Mouse (Mus musculus) hindlimb bud, embryonic 11.5 days (tissue): ENCODE measurements around the gene BC005561.
"Not testable (repeated sequence)": the region's sequence is repeated elsewhere in the genome, so short reads cannot be mapped to it uniquely, and the experiment has no call there.

Experiments
- DNase-seq: peaks from one replicate; pipeline ENCODE4 v3.0.0-alpha.2; 2012; ENCODE audit warnings: low read depth, low spot score; ENCODE audit errors: extremely low spot score

The BC005561 gene

DNA sequence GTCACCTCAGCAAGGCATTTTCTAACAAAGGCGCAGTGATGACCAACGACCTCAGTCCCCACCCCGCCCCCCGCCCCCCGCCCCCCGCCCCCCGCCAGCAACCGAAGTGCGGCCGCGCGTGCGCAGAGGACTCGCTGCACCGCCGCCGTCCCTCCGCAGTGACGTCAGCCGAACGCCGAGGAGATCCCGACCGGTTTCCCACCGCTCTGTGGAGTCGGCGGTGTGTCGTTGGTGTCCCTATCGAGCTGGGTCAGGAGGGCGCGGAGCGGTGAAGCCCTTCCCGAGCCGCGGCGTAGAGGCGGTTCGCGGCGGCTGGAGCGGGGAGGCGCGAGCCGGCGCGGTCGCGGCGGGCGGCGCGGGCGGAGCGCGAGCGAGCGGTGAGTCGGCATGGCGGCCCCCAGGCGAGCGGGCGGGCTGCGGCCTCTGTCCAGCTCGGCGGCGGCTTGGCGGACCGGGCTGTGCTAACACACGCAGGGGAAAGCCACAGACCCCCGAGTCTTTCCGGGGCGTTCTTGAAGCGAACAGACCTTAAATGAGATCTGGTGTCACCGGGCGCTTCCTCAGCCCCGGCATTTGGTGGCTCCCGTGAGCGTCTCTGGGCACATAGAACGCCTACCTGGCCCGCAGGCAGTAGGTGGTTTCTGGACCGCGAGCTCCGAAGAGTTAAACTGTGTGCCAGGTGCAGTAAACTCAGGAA, at the start of gene BC005561:
Gene BC005561, plus strand, starts transcription at position 158 of the 697 bp plus-strand sequence.
- DNase-seq: peak; percentile 37

DNA sequence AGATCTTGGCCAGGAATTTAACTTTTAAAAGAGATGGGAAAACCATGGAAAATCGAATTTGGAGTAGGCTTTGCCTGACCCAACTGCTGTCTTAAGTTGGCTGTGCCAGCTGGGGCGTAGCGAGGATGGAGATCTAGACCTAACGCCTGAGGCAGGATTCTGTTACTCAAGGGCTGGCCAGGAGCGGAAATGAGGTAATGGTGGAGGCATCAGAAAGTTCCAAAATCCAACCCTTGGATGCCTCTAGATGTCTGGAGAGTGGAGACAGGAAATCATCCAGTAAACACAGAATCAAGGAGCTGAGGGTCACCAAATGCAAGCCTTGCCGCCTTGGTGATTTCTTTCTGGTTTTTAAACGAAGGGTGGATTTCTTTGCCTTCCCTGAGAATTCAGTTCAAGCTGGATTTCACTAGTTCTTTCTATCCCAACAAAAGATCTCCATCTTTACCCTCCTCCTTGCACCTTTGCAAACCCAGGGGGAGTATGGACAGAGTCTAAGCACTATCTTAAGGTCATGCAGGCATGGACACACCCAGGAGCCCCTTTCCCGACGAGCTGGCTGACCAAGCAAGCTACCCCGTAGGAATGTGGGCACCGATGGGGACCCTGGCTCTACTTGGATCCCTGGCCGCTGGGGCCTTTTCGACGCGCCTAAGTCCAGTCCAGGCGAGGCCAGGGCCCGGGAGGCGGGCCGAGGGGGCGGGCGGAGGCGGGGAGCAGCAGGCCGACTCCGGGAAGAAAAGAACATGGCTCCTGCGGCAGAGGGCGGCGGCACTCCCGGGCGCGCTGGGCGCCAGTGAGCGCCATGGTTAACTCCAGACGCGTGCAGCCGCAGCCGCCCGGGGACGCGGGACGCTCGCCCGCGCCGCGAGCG, 49.1 kb upstream of the BC005561 start, which contains the start of gene Pkd2:
Gene Pkd2, plus strand, starts transcription at position 619 of the 874 bp plus-strand sequence.
- DNase-seq: no peak

DNA sequence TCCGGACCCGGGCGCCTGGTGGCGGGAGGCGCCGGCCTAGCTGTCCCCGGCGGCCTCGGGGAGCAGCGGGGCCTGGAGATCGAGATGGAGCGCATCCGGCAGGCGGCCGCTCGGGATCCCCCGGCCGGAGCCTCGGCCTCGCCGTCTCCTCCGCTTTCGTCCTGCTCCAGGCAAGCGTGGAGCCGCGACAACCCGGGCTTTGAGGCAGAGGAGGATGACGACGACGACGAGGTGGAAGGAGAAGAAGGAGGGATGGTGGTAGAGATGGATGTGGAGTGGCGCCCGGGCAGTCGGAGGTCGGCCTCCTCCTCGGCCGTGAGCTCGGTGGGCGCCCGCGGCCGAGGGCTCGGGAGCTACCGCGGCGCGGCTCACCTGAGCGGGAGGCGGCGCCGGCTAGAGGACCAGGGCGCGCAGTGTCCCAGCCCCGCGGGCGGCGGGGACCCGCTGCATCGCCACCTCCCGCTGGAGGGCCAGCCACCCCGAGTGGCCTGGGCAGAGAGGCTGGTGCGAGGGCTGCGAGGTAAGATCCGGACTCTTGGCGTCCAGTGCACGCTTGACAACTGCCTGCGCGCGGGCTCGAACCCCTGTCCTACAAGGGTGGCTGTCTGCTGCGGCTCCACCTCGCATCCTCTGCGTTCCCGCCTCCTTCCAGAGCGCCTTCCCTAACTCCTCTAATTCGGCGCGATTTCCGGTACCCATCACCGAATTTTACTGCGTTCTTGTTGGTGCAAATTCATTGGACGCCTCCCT, 48.3 kb upstream of the BC005561 start:
- no peak for DNase-seq

DNA sequence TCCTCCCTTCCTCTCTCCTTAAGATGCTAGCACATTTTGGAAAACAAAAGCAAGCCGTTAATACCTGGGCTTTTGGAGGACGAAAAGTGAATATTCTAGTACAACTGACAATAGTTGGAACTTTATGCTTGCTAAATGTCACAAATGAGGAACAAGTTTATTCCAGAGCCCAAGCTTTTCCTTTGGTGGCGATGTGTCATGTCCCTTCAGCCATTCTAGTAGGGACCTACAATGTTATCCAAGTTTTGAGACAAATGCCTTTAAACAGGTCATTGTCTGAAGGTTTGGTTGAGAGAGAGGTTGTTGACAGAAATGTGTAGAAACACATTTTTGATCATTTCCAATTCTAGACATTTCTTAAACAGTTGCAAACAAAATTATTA, 47.7 kb upstream of the BC005561 start:
- DNase-seq: no peak

DNA sequence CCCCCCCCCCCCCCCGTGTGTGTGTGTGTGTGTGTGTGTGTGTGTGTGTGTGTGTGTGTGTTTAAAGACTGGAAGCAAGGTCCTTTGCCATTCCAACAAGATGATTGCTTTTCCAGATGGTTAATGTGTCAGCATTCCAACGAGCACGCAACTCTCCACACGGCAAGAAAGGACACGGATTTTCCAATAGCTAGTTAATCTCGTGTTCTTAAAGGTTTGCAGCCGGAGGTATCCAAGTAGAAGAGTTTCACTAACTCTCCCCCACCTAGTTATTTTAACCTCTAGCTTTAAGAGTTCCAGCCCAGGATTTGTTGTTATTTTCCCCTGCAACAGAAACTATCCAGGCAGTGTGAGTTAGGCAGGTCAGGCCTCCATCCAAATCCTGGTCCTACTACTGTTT, 47.3 kb upstream of the BC005561 start:
- DNase-seq: no peak

DNA sequence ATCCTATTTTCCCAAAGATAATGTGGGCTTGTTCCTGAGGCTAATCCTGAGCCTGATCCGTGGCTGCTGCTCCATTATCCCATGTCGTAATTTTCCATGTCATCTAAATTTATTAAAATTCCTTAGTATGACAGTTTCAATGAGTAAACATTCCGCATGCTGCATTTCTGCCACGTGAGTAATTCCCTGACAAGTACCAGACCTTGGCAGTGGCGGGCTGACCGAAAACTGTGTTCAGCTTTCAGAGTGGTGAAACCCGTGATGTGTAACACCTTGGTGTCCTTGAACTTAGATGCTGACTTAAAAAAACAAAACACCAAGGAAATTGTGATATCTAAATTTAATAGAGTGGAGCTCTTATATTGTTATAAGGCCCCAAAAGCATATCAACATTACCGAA, 42.9 kb upstream of the BC005561 start:
- DNase-seq: no peak

DNA sequence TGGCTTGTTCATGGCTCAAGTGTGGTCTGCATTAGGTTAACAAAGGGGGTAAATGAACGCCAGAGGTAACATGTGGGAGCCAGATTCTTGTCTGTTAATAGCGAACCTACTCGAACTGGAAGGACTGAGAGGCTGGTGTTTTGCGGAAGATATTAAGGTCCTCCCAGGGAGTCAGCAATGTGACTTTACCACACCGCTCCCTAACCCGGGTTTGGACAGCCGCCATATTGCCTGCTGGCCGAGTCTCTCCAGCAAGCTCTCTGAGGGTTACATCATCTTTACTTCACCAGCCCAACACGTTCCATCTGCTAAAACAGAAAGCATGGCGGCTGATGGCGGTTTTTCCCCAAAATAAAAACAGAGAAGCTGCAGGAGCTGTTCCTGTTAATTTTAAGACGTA, 42.4 kb upstream of the BC005561 start:
- DNase-seq: no peak

DNA sequence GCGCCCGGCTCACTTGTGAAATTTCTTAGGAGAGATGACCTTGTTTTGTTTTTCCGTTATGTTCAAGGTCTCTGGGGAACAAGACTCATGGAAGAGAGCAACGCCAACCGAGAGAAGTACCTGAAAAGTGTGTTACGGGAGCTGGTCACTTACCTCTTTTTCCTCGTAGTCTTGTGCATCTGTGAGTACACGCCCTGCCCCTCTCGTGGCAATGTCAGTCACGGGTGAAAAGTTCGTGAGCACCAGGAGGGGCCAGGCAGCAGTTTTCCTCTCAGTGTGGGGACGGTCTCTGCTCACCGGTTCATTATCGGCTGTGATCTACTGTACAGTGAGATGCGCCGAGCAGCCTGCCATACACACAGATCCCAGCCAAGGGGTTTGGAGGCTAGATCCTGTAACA, 41.3 kb upstream of the BC005561 start:
- no peak for DNase-seq

DNA sequence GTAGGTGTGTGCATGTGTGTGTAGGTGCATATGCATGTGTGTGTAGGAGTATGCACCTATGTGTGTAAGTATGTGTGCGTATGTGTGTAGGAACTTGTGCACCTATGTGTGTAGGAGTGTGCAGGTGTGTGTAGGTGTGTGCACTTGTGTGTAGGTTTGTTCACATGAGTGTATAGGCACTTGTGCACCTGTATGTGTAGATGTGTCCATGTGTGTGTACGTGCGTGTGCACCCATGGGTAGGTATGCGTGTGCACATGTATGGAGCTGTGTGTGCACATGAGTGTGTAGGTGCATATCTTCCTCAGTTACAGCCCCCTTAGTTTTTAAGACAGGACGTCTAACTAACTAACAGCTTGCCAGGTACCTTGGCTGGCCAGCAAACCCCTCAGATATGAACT, 39.6 kb upstream of the BC005561 start:
- no peak for DNase-seq

DNA sequence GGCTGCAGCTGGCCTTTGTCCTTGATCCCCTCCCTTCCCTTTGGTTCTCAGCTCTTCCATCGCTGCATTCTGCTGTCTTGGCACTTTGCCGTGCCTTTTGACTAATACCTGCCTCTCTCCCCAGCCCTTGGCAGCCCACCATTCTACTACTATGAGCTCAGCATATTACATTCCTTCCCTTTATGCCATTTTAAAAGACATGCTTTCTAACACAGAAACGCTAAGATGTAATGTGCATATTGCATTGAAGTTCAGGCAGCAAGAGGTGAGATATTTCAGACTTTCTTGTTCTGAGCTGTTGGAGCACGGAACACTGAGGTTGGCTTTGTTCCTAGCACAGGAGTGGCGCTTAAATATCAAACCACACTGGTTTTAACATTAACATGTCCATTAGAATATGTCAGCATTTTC, 37.2 kb upstream of the BC005561 start:
- DNase-seq: no peak

DNA sequence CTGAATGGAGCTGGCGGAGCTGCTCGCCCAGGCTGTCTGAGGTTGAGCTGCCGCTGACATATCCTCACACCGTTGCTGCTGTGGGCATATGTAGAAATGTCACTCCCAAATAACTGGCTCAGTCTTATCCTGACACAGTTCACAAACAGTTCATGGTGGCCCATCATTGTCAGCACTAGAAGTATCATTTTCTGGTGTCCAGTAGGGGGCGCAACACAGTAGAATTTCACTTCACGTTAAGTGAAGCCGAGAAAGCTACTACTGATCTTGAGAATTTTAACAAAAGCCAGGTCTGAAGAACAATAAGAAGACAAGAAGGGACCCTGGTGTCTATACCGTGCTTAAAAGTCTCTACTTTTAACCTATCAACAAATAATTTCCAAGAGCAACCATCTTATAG, 35.8 kb upstream of the BC005561 start:
- DNase-seq: no peak

DNA sequence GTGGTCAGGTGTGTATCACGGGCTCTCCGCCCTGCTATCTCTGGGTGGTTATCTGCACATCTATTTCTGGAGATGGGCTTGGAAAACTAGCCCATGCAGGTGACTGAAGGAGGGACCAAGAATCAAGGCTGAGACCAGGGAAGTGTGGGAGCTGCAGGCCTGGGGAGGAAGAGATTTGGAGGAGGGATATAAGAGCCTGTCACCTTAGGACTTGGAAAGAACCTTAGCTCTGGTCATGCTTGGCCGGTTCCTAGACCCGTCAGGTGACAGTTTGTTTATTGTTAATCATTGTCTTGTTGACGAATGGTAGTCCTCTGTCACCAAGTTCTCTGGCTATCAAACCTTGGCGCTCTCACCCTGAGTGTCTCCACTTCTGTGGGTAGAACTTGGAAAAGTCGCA, 27.8 kb upstream of the BC005561 start:
- no peak for DNase-seq

DNA sequence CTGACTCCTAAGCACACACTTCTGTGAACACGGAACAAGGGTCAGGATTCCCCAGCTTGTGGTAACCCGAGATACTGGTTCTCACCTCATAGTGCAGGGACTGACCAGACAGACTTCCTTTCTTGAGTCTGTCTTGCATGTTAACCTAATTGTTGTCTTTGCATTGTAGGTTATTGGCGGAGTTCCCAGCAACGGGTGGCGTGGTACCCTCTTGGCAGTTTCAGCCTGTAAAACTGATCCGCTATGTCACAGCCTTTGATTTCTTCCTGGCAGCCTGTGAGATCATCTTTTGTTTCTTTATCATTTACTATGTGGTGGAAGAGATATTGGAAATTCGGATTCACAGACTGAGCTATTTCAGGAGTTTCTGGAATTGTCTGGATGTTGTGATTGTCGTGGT, 25.3 kb upstream of the BC005561 start:
- no peak for DNase-seq

DNA sequence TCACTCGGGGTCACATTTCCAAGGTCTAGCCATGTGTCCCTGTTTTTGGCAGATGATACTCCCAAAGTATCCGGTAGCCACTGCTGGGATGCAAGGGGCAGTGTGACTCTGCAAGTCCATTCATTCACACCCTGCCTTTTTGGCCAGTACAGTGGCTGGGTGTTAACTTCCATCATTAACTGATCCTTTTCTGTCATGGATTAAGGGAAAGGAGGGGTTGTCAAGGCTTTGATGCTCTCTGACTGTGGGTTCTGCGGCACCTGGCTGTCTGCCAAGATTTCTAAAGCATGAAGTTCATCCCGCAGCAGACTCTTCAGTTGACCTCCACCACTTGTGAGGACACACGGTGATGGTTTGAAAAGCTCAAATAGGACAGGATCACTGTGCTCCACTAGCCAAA, 16.6 kb upstream of the BC005561 start:
- no peak for DNase-seq

DNA sequence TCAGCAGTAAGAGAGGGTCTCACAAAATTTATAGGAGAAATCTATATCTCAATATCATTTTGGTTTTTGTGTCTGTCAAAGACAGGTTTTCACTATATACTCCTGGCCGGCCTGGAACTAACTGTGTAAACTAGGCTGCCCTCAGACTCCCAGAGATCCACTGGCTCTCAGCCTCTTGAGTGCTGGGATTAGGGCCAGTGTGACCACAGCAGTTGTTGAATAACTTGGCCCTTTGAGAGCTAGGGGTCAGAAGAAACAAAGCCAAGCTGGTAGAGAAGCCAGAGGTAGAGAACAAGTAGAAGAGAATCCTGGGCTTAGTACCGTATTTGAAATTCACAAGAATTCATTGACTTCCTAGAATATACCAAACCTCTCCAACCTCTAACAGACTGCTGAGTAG, 3.3 kb upstream of the BC005561 start:
- no peak for DNase-seq

DNA sequence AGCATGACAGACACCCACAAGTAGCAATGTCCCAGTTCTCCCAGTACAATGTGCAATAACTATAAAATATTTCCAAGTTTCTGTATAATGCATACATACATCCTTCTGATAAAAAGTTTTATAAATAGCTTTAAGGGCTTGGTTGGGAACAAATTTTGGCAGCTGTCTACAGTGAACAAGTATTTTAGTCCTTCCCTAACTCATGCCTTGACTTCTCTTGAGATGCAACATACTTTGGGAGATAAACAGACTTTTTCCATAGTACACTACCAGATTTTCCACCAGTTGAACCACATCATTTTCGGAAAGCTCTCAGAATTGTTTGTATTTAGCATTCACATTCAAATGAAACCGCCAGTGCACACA, 340 bp upstream of the BC005561 start:
- DNase-seq: no peak

DNA sequence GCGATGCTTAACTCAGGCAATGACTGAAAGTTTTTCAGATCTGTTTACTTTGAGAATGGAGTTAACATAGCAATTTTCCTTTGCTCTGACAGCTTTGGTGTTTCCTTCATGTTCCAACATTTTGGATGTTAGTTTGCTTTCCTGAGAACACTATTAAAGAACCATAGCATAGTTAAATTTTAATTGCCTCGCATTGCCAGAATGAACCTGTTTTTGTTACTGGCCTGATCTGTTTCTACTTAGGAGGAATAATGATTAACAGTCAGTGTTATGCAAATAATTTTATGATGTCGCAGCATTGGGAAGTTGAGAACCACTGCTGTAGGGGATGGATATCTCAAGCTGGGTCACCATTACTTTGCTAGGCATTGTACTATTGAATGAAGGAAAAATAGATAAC, 3.1 kb downstream of the BC005561 start:
- no peak for DNase-seq

DNA sequence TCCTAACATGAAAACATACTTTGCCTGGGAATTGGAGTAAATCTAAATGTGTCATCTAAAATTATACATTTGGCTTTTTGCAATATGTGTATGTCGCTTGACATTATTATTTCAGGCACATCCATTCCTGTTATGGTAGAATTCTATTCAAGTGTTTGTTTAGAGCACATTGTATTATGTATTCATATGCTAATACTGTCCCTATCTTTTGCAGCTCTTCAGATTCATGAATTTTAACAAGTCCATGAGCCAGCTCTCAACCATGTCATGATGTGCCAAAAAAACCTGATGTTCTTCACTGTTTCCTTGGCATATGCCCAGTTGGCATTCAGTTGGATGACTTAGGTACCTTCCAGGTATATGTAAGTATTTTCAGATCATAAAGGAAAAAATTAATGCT, 30.5 kb downstream of the BC005561 start:
- DNase-seq: no peak

DNA sequence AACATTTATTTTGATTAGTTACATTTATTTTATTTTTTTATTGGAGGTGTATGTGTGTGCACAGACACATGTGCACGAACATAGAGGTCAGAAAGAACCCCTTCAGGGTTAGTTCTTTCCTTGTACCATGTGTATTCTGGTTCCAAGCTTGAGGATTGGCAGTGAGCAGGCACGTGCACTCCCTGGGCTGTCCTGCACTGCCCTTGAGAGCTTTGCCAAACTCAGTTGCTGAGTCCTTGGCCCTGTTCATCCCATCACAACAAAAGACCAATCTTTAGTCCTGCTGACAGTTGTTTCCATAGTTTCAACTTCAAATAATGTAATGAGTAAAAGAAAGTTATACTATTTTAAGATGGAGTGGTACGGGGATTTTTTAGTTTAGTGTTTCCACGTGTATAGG, 31.2 kb downstream of the BC005561 start:
- no peak for DNase-seq

DNA sequence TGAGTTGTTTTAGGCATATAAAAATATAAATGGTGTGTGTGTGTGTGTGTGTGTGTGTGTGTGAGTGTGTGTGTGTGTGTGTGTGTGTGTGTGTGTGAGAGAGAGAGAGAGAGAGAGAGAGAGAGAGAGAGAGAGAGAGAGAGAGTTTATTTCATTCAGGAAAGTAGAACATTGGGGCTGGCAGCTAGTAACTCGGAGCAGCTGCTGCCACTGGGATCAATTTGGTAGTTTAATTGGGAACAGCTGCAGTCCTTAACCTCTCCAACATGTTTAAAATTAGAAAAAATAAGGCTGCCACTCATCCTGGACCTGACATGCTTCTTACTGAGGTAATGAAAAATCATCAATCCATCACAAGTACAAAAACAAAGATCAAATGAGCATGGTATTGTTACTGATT, 59.9 kb downstream of the BC005561 start:
- DNase-seq: not testable (repeated sequence)

DNA sequence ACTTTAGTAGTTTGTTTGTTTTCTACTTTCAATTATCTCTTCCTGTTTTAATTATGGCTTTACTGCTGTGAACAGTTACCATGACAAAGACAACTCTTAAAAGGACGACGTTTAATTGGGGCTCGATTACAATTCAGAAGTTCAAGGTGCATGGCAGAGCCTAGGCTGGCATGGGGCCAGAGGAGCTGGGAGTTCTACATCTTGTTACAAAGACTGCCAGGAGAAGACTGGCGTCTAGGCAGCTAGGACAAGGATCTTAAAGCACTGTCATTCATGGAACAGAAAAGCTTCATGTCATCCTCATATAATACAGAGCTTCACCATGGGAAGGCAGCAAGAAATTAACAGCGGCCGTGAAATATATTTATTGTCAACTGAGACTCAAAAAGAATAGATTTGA, 62.6 kb downstream of the BC005561 start:
- DNase-seq: no peak
